Mouse (Mus musculus): ENCODE data around the gene Mipep. TPM values are rescaled to one million over a fixed set of nuclear protein-coding genes. Genes with fewer than 3 reads are reported as not detected.

The Mipep gene
- polyA plus RNA-seq, 1 experiment from 2014 or later, result 24.3 TPM

- Histone ChIP-seq H3K27ac (replicated peaks) (no peak overlapping the region), H3K9ac (no peak overlapping the region), H3K9me3 (replicated peaks) (no peaks in the 10 kb centered on the region), H3K4me3 (replicated peaks) (no peak overlapping the region), H3K36me3 (no peaks in the 10 kb centered on the region), H3K4me1 (peaks cover 9% of the 10 kb centered on the region), H3K4me2 (replicated peaks) (no peak overlapping the region), H3K27me3 (no peaks in the 10 kb centered on the region)
- ATAC-seq (ENCODE audit: insufficient number of reproducible peaks, low FRiP score, low TSS enrichment, low read depth), result no peak
- 81% methylated on average over 4 of the region's 4 CpGs for WGBS
Observed at GRCm38 (mm10) chr14:60909351-60909750, 125.0 kb downstream of the Mipep start.

- peak overlapping the region; percentile 58; the same call in 1 of the 2 replicates for H3K27ac ChIP-seq (replicated peaks)
- no peaks in the 10 kb centered on the region for H3K9me3 ChIP-seq (replicated peaks)
- H3K36me3 ChIP-seq, result no peaks in the 10 kb centered on the region
- no peak overlapping the region for H3K4me3 ChIP-seq (replicated peaks)
- peaks cover 9% of the 10 kb centered on the region for H3K4me1 ChIP-seq
- WGBS, result 50% methylated on average over 12 of the region's 12 CpGs
- H3K4me2 ChIP-seq (replicated peaks), result no peak overlapping the region
- H3K27me3 ChIP-seq, result no peaks in the 10 kb centered on the region
- ATAC-seq (ENCODE audit: insufficient number of reproducible peaks, low FRiP score, low TSS enrichment, low read depth), result no peak; the same call in 1 of the 2 replicates
- H3K9ac ChIP-seq, result no peak overlapping the region
Observed at GRCm38 (mm10) chr14:60910506-60911444, 126.4 kb downstream of the Mipep start.

- H3K27me3 ChIP-seq, result no peaks in the 10 kb centered on the region
- peaks cover 22% of the 10 kb centered on the region for H3K4me1 ChIP-seq
- WGBS, result 28% methylated on average over 8 of the region's 8 CpGs
- no peaks in the 10 kb centered on the region for H3K36me3 ChIP-seq
- H3K27ac ChIP-seq (replicated peaks), result 0 out of 2 replicates have a peak overlapping the region, but pooled peaks have one; percentile 7
- no peak overlapping the region for H3K4me2 ChIP-seq (replicated peaks)
- no peak for ATAC-seq (ENCODE audit: insufficient number of reproducible peaks, low FRiP score, low TSS enrichment, low read depth)
- H3K4me3 ChIP-seq (replicated peaks), result no peak overlapping the region
- H3K9ac ChIP-seq, result no peak overlapping the region
- H3K9me3 ChIP-seq (replicated peaks), result no peaks in the 10 kb centered on the region
Observed at GRCm38 (mm10) chr14:60912981-60913468, 128.7 kb downstream of the Mipep start.

- H3K9me3 ChIP-seq (replicated peaks), result no peaks in the 10 kb centered on the region
- no peak overlapping the region for H3K4me3 ChIP-seq (replicated peaks)
- H3K27me3 ChIP-seq, result no peaks in the 10 kb centered on the region
- ATAC-seq (ENCODE audit: insufficient number of reproducible peaks, low FRiP score, low TSS enrichment, low read depth), result no peak; the same call in 1 of the 2 replicates
- H3K36me3 ChIP-seq, result no peaks in the 10 kb centered on the region
- WGBS, result 24% methylated on average over 4 of the region's 4 CpGs
- H3K4me1 ChIP-seq, result 0 out of 2 replicates have a peak, but pooled peaks cover 17% of the 10 kb centered on the region
- no peak overlapping the region for H3K9ac ChIP-seq
- peak overlapping the region; percentile 11; the same call in 1 of the 2 replicates for H3K27ac ChIP-seq (replicated peaks)
- no peak overlapping the region for H3K4me2 ChIP-seq (replicated peaks)
Observed at GRCm38 (mm10) chr14:60916661-60917060, 132.3 kb downstream of the Mipep start.

- Histone ChIP-seq H3K4me2 (replicated peaks) (no peak overlapping the region), H3K9ac (no peak overlapping the region), H3K4me1 (no peaks in the 10 kb centered on the region), H3K4me3 (replicated peaks) (no peak overlapping the region), H3K36me3 (no peaks in the 10 kb centered on the region), H3K9me3 (replicated peaks) (no peaks in the 10 kb centered on the region), H3K27me3 (no peaks in the 10 kb centered on the region), H3K27ac (replicated peaks) (no peak overlapping the region)
- 81% methylated on average over 1 of the region's 1 CpGs for WGBS
- ATAC-seq (ENCODE audit: insufficient number of reproducible peaks, low FRiP score, low TSS enrichment, low read depth), result no peak
Observed at GRCm38 (mm10) chr14:60926011-60926410, 141.6 kb downstream of the Mipep start.

GRCm38 (mm10) chr14:60935705-60936104 is 151.3 kb downstream of the Mipep start:
- Histone ChIP-seq H3K36me3 (no peaks in the 10 kb centered on the region), H3K4me3 (replicated peaks) (no peak overlapping the region), H3K27me3 (no peaks in the 10 kb centered on the region), H3K4me1 (no peaks in the 10 kb centered on the region), H3K4me2 (replicated peaks) (no peak overlapping the region), H3K9ac (no peak overlapping the region), H3K9me3 (replicated peaks) (no peaks in the 10 kb centered on the region), H3K27ac (replicated peaks) (no peak overlapping the region)
- no peak for ATAC-seq (ENCODE audit: insufficient number of reproducible peaks, low FRiP score, low TSS enrichment, low read depth)
- 78% methylated on average over 5 of the region's 5 CpGs for WGBS

- Histone ChIP-seq H3K36me3 (no peaks in the 10 kb centered on the region), H3K4me2 (replicated peaks) (no peak overlapping the region), H3K9me3 (replicated peaks) (no peaks in the 10 kb centered on the region), H3K4me3 (replicated peaks) (no peak overlapping the region), H3K27me3 (no peaks in the 10 kb centered on the region), H3K9ac (no peak overlapping the region), H3K4me1 (no peaks in the 10 kb centered on the region), H3K27ac (replicated peaks) (no peak overlapping the region)
- 91% methylated on average over 4 of the region's 4 CpGs for WGBS
- ATAC-seq (ENCODE audit: insufficient number of reproducible peaks, low FRiP score, low TSS enrichment, low read depth), result no peak
Observed at GRCm38 (mm10) chr14:60937481-60938039, 153.2 kb downstream of the Mipep start.

Other genes starting within 250 kb of the Mipep start
- gene Spata13, start 150.6 kb upstream of the Mipep start, polyA plus RNA-seq (2015; fragmentation: Nextera tagmentation; extraction: Ambion mirVana), result 15.3 and 16.1 TPM in 2 replicates
- 3.6 and 4.1 TPM in 2 replicates for gene C1qtnf9, start 16.4 kb upstream of the Mipep start, polyA plus RNA-seq (2015; fragmentation: Nextera tagmentation; extraction: Ambion mirVana)